Mouse (Mus musculus) brain, embryonic 14.5 days (tissue): ENCODE results near the gene Dpy19l3.

Experiments
- CTCF ChIP-seq: fragments of 200-500 bp; IDR thresholded peaks from 2 replicates; pipeline ENCODE4 v1.5.1; 2012; ENCODE audit warnings: inconsistent platforms, mild to moderate bottlenecking, moderate library complexity, borderline replicate concordance; ENCODE audit not compliant: insufficient read depth, insufficient read length; ENCODE audit errors: extremely low read depth
- POLR2A ChIP-seq: fragments of 200-500 bp; IDR thresholded peaks from 2 replicates; pipeline ENCODE4 v1.6.1; 2012; ENCODE audit warnings: mild to moderate bottlenecking, inconsistent platforms, borderline replicate concordance; ENCODE audit not compliant: poor library complexity, insufficient read depth, insufficient read length, severe bottlenecking; ENCODE audit errors: extremely low read depth

- TF ChIP-seq CTCF (no peak), POLR2A (no peak)
Measured at GRCm38 (mm10) chr7:35651583-35652270, 102.5 kb downstream of the Dpy19l3 start.
